Mouse (Mus musculus) ES-E14 (cell line): ENCODE measurements around the gene Tox3.

ENCODE experiments used
- CHD2 ChIP-seq: IDR thresholded peaks from 2 replicates; pipeline ENCODE4 v1.6.1; 2014; ENCODE audit warnings: mild to moderate bottlenecking, low read depth, low read length, inconsistent platforms
- MAFK ChIP-seq: IDR thresholded peaks from 2 replicates; pipeline ENCODE4 v1.6.1; 2014; ENCODE audit warnings: mild to moderate bottlenecking, low read depth, low read length, inconsistent platforms; ENCODE audit not compliant: insufficient read depth
- ZC3H11A ChIP-seq: IDR thresholded peaks from 2 replicates; pipeline ENCODE4 v1.6.1; 2012; ENCODE audit warnings: low read depth, mild to moderate bottlenecking, inconsistent platforms, low read length, borderline replicate concordance
- ZNF384 ChIP-seq: IDR thresholded peaks from 2 replicates; pipeline ENCODE4 v1.6.1; 2012; ENCODE audit warnings: low read depth, low read length, inconsistent platforms

- TF ChIP-seq MAFK: no peak
- TF ChIP-seq ZNF384: no peak
- no peak for TF ChIP-seq CHD2
- no peak for TF ChIP-seq ZC3H11A
Observed at GRCm38 (mm10) chr8:90323824-90324223, 24.3 kb downstream of the Tox3 start.
